Mouse (Mus musculus): ENCODE measurements around the gene Ehbp1l1. TPM values are rescaled to one million over a fixed set of nuclear protein-coding genes. Genes with fewer than 3 reads are reported as not detected.
A peak's percentile ranks its signal among the peaks of the same experiment; 100 is the strongest.

The Ehbp1l1 gene
- polyA plus RNA-seq, 1 experiment from 2014 or later, result 9.7 TPM

DNA sequence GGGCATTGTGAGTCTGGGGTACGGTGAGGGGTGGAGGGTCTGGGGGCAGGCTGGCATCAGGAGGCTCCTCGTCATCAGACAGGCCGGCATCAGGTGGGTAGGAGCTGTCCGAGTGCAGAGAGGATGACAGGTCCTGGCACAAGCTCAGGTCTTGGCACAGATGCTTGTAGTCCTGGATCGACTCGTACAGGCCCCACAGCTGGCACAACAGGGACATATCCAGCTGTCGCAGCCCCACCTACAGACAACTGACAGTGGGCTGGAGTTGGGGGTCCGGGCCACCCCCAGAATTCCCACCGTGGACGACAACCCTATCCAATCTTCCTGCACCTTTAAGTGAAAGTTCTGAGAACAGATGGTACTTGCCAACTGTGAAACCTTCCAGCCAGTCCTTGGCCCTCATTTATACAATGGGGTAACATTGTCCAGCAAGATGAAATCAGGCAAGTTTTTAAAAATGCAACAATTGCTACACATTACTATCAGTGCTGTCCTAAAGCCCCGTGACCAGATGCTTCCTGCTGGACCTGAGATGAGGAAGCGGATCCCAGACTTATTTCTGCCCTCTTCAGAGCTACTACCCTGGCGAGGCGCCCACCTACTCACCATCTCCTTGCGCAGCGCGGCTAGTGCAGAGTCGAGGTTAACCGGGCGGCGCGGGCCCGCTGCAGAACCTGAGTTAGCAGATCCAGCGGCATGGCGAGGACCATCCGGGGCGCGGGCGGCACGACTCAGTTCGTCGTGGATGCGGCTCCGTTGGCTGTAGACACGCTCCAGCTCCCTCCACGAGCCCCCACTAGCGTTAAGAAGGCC is 2.7 kb upstream of the Ehbp1l1 start:
- Histone ChIP-seq H3K9me3 (no peaks in the 10 kb centered on the region), H3K36me3 (peaks cover 37% of the 10 kb centered on the region), H3K27ac (peak overlapping the region; percentile 99), H3K27me3 (ENCODE audit: insufficient read depth, poor library complexity, severe bottlenecking) (peaks cover 7% of the 10 kb centered on the region), H3K4me3 (peak overlapping the region; percentile 96), H3K4me1 (replicated peaks) (peaks cover 79% of the 10 kb centered on the region)
- DNase-seq (ENCODE audit: low spot score), result no peak
- WGBS, result 14% methylated on average over 37 of the region's 37 CpGs

GRCm38 (mm10) chr19:5727701-5728100 is 1.6 kb upstream of the Ehbp1l1 start:
- Histone ChIP-seq H3K4me3 (peak overlapping the region; percentile 96), H3K36me3 (peaks cover 48% of the 10 kb centered on the region), H3K27me3 (ENCODE audit: insufficient read depth, poor library complexity, severe bottlenecking) (peaks cover 7% of the 10 kb centered on the region), H3K27ac (peak overlapping the region; percentile 99; the same call in 1 of the 2 replicates), H3K9me3 (no peaks in the 10 kb centered on the region), H3K4me1 (replicated peaks) (peaks cover 80% of the 10 kb centered on the region)
- peak; percentile 87 for DNase-seq (ENCODE audit: low spot score)
- WGBS, result 6% methylated on average over 14 of the region's 14 CpGs

DNA sequence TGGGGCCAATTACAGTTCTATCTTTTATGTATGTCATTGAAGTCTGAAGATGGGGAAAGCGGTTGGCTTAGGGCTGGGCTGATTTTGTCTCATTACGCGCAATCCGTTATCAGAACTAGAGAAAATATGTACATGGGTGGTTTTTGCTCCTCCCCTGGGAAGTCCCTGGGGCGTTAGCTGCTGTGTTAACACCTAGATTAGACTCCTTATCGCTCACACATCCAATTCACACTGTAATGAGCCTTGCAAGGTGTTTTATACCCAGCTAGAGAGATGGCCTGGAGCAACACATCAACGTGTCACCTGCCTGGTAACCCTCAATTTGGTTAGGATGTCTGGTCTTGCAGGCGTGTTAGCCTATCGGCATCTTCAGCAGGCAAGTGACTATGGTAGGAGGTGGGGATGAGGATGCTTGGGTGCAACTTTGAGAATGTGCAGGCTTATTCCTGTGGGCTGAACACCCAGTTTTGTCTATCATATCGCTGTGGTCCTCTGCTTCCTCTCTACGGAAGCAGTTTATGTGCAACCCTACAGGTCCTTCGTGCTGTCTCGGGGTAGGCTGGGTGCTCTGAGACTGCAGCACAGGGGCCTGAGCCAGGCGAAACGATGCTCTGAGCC is 953 bp upstream of the Ehbp1l1 start:
- peak overlapping the region; percentile 96 for H3K4me3 ChIP-seq
- H3K27me3 ChIP-seq (ENCODE audit: insufficient read depth, poor library complexity, severe bottlenecking), result peaks cover 7% of the 10 kb centered on the region
- 79% methylated on average over 15 of the region's 15 CpGs for WGBS
- H3K36me3 ChIP-seq, result peaks cover 54% of the 10 kb centered on the region
- H3K9me3 ChIP-seq, result no peaks in the 10 kb centered on the region
- peak overlapping the region; percentile 99; the same call in 1 of the 2 replicates for H3K27ac ChIP-seq
- DNase-seq (ENCODE audit: low spot score), result no peak
- H3K4me1 ChIP-seq (replicated peaks), result peaks cover 79% of the 10 kb centered on the region

- peaks cover 69% of the 10 kb centered on the region for H3K36me3 ChIP-seq
- H3K27ac ChIP-seq, result peak overlapping the region; percentile 2
Observed at GRCm38 (mm10) chr19:5725029-5725707, 949 bp downstream of the Ehbp1l1 start.

GRCm38 (mm10) chr19:5724549-5724941 is 1.6 kb downstream of the Ehbp1l1 start:
- peak overlapping the region; percentile 3; the same call in 1 of the 2 replicates for H3K27ac ChIP-seq
- H3K27me3 ChIP-seq (ENCODE audit: insufficient read depth, poor library complexity, severe bottlenecking), result peaks cover 7% of the 10 kb centered on the region
- peak overlapping the region; percentile 50 for H3K4me3 ChIP-seq
- H3K4me1 ChIP-seq (replicated peaks), result peaks cover 59% of the 10 kb centered on the region
- no peak for DNase-seq (ENCODE audit: low spot score)
- WGBS, result 71% methylated on average over 7 of the region's 7 CpGs
- H3K9me3 ChIP-seq, result no peaks in the 10 kb centered on the region
- H3K36me3 ChIP-seq, result peaks cover 74% of the 10 kb centered on the region

More at GRCm38 (mm10) chr19:5725029-5725707, 949 bp downstream of the Ehbp1l1 start:
- peaks cover 7% of the 10 kb centered on the region for H3K27me3 ChIP-seq (ENCODE audit: insufficient read depth, poor library complexity, severe bottlenecking)
- H3K4me1 ChIP-seq (replicated peaks), result peaks cover 65% of the 10 kb centered on the region
- no peak for DNase-seq (ENCODE audit: low spot score)
- H3K9me3 ChIP-seq, result no peaks in the 10 kb centered on the region
- H3K4me3 ChIP-seq, result peak overlapping the region; percentile 50
- 81% methylated on average over 12 of the region's 12 CpGs for WGBS

DNA sequence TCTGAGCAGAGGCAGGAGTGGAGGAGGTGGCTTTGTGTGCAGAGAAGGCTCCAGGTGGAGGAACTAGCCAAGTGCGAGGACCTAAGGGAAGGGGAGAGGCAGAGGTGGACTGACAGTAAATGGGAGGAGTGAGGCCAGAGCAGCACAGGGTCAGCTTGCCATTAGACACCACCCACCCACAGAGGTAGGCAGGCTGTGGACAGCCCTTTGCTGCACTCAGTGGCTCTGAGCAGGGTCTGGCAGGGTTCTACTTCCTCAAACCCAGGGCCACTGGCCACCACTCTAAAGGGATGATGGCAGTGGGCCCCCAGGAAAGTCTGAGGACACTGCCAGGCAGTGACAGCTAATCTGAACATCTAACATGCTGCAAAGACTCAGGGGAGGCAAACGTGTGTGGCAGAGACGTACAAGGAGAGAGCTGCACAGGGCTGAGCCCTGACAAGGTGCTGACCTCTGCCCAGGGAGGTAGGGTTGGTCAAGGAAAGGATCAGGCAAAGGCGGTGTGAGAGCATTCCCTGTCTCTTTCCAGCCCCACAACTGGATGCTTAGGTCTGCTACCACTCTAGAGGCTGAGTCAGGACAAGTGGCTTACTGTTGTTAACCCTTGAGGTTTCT is 2.1 kb downstream of the Ehbp1l1 start:
- Histone ChIP-seq H3K4me3 (peak overlapping the region; percentile 50; the same call in 1 of the 2 replicates), H3K27me3 (ENCODE audit: insufficient read depth, poor library complexity, severe bottlenecking) (peaks cover 7% of the 10 kb centered on the region), H3K9me3 (no peaks in the 10 kb centered on the region), H3K4me1 (replicated peaks) (peaks cover 56% of the 10 kb centered on the region), H3K27ac (peak overlapping the region; percentile 46; the same call in 1 of the 2 replicates), H3K36me3 (peaks cover 79% of the 10 kb centered on the region)
- WGBS, result 71% methylated on average over 4 of the region's 4 CpGs
- DNase-seq (ENCODE audit: low spot score), result no peak

DNA sequence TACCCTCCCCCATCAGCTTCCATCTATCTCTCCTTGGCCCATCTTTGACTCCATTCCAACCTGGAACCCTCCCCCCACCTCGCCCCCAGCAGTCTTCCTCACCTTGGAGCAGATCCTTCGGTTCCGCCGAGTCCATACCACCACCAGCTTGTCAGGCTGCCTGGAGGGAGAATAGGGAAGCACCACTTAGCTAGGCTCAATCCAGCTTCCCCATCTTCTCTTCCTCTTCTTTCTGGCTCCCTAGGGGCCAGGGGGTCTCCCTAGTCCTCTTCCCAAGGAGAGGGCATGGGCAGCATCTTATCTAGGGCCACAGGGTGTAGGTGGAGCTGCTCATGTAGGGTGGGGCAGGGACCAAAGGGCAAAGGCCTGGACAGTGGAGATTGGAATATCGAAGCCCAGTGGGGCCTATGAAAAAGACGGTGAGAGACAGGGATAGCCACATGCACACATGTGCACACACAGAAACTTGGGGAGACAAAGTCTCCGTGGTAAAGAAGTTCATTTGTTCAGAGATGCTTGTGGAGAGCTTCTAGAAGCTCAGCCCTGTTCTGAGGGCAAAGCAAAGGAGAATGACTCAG is 3.2 kb downstream of the Ehbp1l1 start:
- peak overlapping the region; percentile 13; the same call in 1 of the 2 replicates for H3K4me3 ChIP-seq
- H3K9me3 ChIP-seq, result no peaks in the 10 kb centered on the region
- H3K27me3 ChIP-seq (ENCODE audit: insufficient read depth, poor library complexity, severe bottlenecking), result peaks cover 7% of the 10 kb centered on the region
- peaks cover 44% of the 10 kb centered on the region for H3K4me1 ChIP-seq (replicated peaks)
- no peak for DNase-seq (ENCODE audit: low spot score)
- peaks cover 90% of the 10 kb centered on the region for H3K36me3 ChIP-seq
- H3K27ac ChIP-seq, result no peak overlapping the region
- 90% methylated on average over 7 of the region's 7 CpGs for WGBS

- 86% methylated on average over 6 of the region's 6 CpGs for WGBS
- Histone ChIP-seq H3K27ac (no peak overlapping the region), H3K4me1 (replicated peaks) (peaks cover 41% of the 10 kb centered on the region), H3K36me3 (peaks cover 94% of the 10 kb centered on the region), H3K27me3 (ENCODE audit: insufficient read depth, poor library complexity, severe bottlenecking) (peaks cover 7% of the 10 kb centered on the region; the same call in 1 of the 2 replicates), H3K9me3 (no peaks in the 10 kb centered on the region), H3K4me3 (no peak overlapping the region)
- DNase-seq (ENCODE audit: low spot score), result no peak
Observed at GRCm38 (mm10) chr19:5721233-5721632, 4.9 kb downstream of the Ehbp1l1 start.

DNA sequence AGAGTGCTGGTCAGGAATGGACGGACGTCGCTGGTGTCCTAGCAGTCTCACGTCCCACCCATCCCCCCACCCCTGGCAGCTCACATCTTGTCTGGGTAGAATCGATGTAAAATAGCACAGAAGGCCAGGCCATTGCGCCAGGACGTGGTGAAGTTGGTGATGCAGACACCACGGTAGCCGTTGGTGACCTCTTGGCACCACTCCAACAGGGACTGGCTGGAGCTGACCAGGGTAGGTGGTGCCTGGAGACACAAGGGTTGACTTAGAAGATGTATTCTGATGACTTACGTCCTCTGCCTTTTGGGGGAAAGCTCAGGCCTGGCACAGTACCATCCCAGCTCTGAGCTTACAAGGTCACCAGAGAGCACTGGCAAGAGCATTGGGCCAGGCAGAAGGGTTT is 9.2 kb downstream of the Ehbp1l1 start:
- Histone ChIP-seq H3K36me3 (peaks cover 76% of the 10 kb centered on the region), H3K9me3 (no peaks in the 10 kb centered on the region), H3K27ac (no peak overlapping the region), H3K27me3 (ENCODE audit: insufficient read depth, poor library complexity, severe bottlenecking) (peaks cover 16% of the 10 kb centered on the region; the same call in 1 of the 2 replicates), H3K4me1 (replicated peaks) (peaks cover 43% of the 10 kb centered on the region), H3K4me3 (peak overlapping the region; percentile 9; the same call in 1 of the 2 replicates)
- DNase-seq (ENCODE audit: low spot score), result no peak
- WGBS, result 66% methylated on average over 10 of the region's 10 CpGs

DNA sequence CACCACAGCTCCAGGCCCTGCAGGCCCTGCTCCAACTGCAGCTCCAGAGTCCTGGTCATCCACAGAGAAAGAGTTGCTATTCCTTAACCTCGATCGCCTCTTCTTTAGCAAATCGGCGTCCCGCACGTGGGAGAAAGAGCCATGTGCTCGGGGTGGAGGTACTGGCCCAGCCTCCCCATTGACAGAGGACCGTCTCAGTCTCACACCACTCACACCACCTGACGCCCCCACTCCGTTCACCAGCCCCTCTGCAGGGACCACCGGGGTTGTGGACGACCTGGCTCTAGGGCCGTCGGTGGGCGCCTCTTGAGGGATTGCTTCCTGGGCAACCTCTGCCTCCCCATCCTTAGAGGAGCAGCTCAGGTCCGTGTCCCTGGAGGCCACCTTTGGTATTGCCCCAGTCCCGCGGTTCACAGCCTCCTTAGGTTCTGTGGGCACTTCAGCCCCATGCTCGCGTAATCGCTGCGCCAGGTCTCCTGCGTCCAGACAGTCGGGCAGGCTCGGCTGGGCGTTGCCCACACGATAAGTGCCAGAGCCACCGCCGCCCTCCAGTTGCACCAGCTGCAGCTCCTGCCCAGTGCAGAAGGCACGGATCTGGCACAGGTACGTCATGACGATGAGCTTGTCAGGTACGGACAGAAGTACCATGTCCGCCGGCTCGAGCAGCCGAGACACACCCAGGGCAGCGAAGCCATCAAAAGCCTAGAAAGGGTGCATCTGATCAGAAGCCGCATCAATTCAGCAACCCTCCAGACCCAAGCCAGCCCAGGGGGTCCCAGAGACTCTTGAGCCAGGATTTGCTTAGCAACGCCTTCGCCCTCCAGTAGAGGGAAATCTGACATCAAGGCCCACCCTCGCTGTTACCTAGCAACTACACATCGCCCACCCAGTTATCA is 10.1 kb downstream of the Ehbp1l1 start:
- Histone ChIP-seq H3K4me3 (peak overlapping the region; percentile 35), H3K4me1 (replicated peaks) (peaks cover 42% of the 10 kb centered on the region), H3K36me3 (peaks cover 76% of the 10 kb centered on the region), H3K27ac (0 out of 2 replicates have a peak overlapping the region, but pooled peaks have one; percentile 16), H3K27me3 (ENCODE audit: insufficient read depth, poor library complexity, severe bottlenecking) (peaks cover 16% of the 10 kb centered on the region; the same call in 1 of the 2 replicates), H3K9me3 (no peaks in the 10 kb centered on the region)
- DNase-seq (ENCODE audit: low spot score), result peak; percentile 56
- WGBS, result 17% methylated on average over 43 of the region's 43 CpGs

GRCm38 (mm10) chr19:5713730-5714129 is 12.4 kb downstream of the Ehbp1l1 start:
- no peaks in the 10 kb centered on the region for H3K9me3 ChIP-seq
- H3K4me1 ChIP-seq (replicated peaks), result peaks cover 43% of the 10 kb centered on the region
- DNase-seq (ENCODE audit: low spot score), result no peak
- 9% methylated on average over 2 of the region's 2 CpGs for WGBS
- peaks cover 74% of the 10 kb centered on the region for H3K36me3 ChIP-seq
- no peak overlapping the region for H3K4me3 ChIP-seq
- no peak overlapping the region for H3K27ac ChIP-seq
- H3K27me3 ChIP-seq (ENCODE audit: insufficient read depth, poor library complexity, severe bottlenecking), result peaks cover 16% of the 10 kb centered on the region; the same call in 1 of the 2 replicates
